Mouse (Mus musculus): ENCODE data around the gene Nr1d1.

- no peak for TF ChIP-seq POLR2A (IDR thresholded peaks at IDR 0.05; ENCODE audit: low read depth, low read length)
- no peak for TF ChIP-seq CTCF (IDR thresholded peaks at IDR 0.05; ENCODE audit: extremely low read depth, insufficient read length, insufficient replicate concordance, low read depth, low read length)
These were observed 28.9 kb downstream of the Nr1d1 start for GRCm38 (mm10) chr11:98745932-98746853.
